Mouse (Mus musculus) CD4-positive helper T cell, adult 2 months (primary cell): ENCODE measurements around the gene Ric3.
"Not testable (repeated sequence)": the region's sequence is repeated elsewhere in the genome, so short reads cannot be mapped to it uniquely, and the experiment has no call there.

ENCODE experiments used
- DNase-seq: peaks from one replicate; pipeline ENCODE4 v3.0.0-alpha.2; 2012; ENCODE audit warnings: low read depth, missing footprints, low spot score

The Ric3 gene

GRCm38 (mm10) chr7:109083113-109083812 lies at the start of gene Ric3:
Gene Ric3, minus strand, starts transcription at chr7:109083331.
- DNase-seq: no peak

GRCm38 (mm10) chr7:109131565-109131964 lies 48.4 kb upstream of the Ric3 start:
- no peak for DNase-seq

GRCm38 (mm10) chr7:109129946-109130686 lies 47.0 kb upstream of the Ric3 start:
- DNase-seq: no peak

GRCm38 (mm10) chr7:109129442-109129841 lies 46.3 kb upstream of the Ric3 start:
- DNase-seq: no peak

GRCm38 (mm10) chr7:109115929-109116328 lies 32.8 kb upstream of the Ric3 start:
- no peak for DNase-seq

- not testable (repeated sequence) for DNase-seq
Measured at GRCm38 (mm10) chr7:109115488-109115887, 32.4 kb upstream of the Ric3 start.

GRCm38 (mm10) chr7:109114950-109115349 lies 31.8 kb upstream of the Ric3 start:
- no peak for DNase-seq

GRCm38 (mm10) chr7:109111000-109111399 lies 27.9 kb upstream of the Ric3 start:
- no peak for DNase-seq

GRCm38 (mm10) chr7:109104894-109105293 lies 21.8 kb upstream of the Ric3 start:
- DNase-seq: no peak

- DNase-seq: no peak
Measured at GRCm38 (mm10) chr7:109101167-109101566, 18.0 kb upstream of the Ric3 start.

GRCm38 (mm10) chr7:109098145-109099018 lies 15.3 kb upstream of the Ric3 start:
- no peak for DNase-seq

- no peak for DNase-seq
Measured at GRCm38 (mm10) chr7:109097203-109097602, 14.1 kb upstream of the Ric3 start.

GRCm38 (mm10) chr7:109096618-109097017 lies 13.5 kb upstream of the Ric3 start:
- no peak for DNase-seq

GRCm38 (mm10) chr7:109094294-109094693 lies 11.2 kb upstream of the Ric3 start:
- no peak for DNase-seq

GRCm38 (mm10) chr7:109091316-109091715 lies 8.2 kb upstream of the Ric3 start:
- DNase-seq: not testable (repeated sequence)

- no peak for DNase-seq
Measured at GRCm38 (mm10) chr7:109086946-109087345, 3.8 kb upstream of the Ric3 start.

GRCm38 (mm10) chr7:109083813-109084184 lies 668 bp upstream of the Ric3 start:
- DNase-seq: no peak

GRCm38 (mm10) chr7:109082269-109083112 lies 640 bp downstream of the Ric3 start:
- no peak for DNase-seq

GRCm38 (mm10) chr7:109072326-109072725 lies 10.8 kb downstream of the Ric3 start:
- no peak for DNase-seq

GRCm38 (mm10) chr7:109069641-109070040 lies 13.5 kb downstream of the Ric3 start:
- DNase-seq: no peak

- DNase-seq: no peak
Measured at GRCm38 (mm10) chr7:109059536-109059935, 23.6 kb downstream of the Ric3 start.
